Mouse (Mus musculus) frontal cortex, adult (tissue): ENCODE measurements around the gene Rassf3.

Experiments used
- ATAC-seq: cut with Nextera tagmentation; 2 replicates; pipeline ENCODE4 v1.9.2; 2017; ENCODE audit warnings: mild to moderate bottlenecking, moderate library complexity, mixed read lengths; ENCODE audit not compliant: low TSS enrichment

Rassf3 gene

DNA sequence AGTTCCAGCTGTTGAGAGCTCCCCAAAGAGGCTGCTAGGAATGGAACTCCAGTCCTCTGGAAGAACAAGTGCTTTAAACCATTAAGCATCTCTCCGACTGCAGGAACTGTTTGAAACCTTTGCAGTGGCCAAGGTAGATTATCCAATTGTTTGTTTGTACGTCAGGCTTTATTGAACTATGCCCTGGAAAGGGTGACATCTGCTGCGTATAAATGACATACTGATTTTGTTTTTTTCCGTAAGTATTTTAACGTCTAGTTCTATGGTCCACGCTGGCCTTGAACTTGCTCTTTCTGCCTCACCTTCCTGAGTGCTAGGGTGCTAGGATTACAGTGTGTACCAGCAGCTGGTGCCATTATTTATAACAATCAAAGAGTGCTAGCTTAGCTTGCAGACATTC, 13.8 kb upstream of the Rassf3 start:
- no peak for ATAC-seq

- ATAC-seq = peak; percentile 96
Measured at GRCm38 (mm10) chr10:121488623-121489299, 12.6 kb upstream of the Rassf3 start.

GRCm38 (mm10) chr10:121487716-121488115, 11.6 kb upstream of the Rassf3 start:
- ATAC-seq = 0 out of 2 replicates have a peak, but pooled peaks have one; percentile 32

- no peak for ATAC-seq
Measured at GRCm38 (mm10) chr10:121486350-121486749, 10.2 kb upstream of the Rassf3 start.

GRCm38 (mm10) chr10:121483364-121483763, 7.2 kb upstream of the Rassf3 start:
- no peak for ATAC-seq

- no peak for ATAC-seq
Measured at GRCm38 (mm10) chr10:121481141-121481540, 5.0 kb upstream of the Rassf3 start.

GRCm38 (mm10) chr10:121479987-121480386, 3.8 kb upstream of the Rassf3 start:
- ATAC-seq = no peak

DNA sequence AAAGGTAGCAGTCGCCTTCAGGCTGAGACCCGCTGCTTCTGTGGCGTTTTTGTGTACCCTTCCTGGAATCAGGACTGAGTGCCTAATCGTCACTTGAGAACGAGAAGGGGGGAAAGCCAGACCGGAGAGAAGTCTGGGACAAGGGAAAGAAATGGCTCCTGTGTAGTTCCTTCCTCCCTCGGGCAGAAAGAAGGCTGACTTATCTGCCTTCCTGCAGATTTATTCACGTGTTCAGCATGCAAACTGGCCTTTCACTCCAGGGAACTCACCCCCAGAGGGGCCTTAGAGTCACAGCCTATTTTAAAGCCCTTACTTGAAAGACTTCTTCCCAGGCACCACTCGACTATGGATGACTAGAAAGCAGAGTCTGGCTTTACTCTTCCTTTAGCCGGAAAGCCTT, 1.3 kb upstream of the Rassf3 start:
- ATAC-seq = no peak

- no peak for ATAC-seq
Measured at GRCm38 (mm10) chr10:121476968-121477337, 806 bp upstream of the Rassf3 start.

GRCm38 (mm10) chr10:121475672-121476146, 438 bp downstream of the Rassf3 start:
- no peak for ATAC-seq

GRCm38 (mm10) chr10:121475101-121475671, 961 bp downstream of the Rassf3 start:
- ATAC-seq = no peak

- no peak for ATAC-seq
Measured at GRCm38 (mm10) chr10:121474288-121474687, 1.9 kb downstream of the Rassf3 start.

DNA sequence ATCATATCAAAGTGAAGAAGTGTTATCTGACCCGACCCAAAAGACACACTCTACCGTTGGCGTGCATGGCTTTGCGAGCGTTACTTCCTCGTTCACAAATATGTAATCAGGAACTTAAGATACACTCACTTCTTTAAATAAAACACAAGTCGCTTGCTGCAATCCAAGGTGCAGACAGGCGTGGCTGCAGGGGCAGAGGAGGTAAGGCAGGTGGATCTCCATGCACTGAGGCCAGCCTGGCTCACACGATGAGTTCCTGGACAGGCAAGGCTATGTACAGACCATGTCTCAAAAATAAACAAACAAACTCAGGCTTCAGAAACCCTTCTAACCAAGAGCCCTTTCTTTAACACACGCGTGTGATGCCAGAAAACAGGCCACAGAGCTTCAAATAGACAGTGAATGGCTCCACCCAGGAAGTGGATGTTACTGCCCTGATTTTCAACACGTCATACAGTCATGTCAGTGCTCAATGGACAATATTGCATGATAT, 2.4 kb downstream of the Rassf3 start:
- ATAC-seq = no peak

GRCm38 (mm10) chr10:121472593-121473217, 3.4 kb downstream of the Rassf3 start:
- ATAC-seq = peak; percentile 59

DNA sequence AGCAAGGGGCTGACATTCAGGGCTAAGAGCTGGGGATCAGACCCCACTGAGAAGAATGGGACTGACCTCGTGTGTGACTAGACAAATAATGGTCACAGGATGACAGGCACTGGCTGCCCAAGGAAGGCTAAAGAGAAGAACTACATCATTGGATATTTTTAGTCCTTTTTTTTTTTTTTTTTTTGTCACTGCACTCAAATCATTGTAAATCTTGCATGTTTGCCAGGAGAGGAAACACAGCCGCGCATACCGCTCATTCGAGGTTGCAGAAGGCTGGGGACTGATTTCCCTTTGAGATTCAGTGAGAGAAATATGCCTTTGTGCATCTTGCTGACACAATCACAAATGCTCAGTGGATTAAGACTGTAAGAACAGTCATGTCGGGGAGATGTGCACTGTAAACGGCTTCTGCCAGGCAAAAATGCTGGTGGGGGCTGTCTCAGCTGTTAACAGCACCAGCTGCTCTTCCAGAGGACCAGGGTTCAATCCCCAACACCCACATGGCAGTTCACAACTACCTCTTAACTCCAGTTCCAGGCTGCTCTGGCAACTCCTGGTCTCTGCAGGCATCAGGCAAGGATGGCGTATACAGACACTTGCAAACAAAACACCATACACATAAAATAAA, 4.5 kb downstream of the Rassf3 start:
- peak; percentile 11; the same call in 1 of the 2 replicates for ATAC-seq

DNA sequence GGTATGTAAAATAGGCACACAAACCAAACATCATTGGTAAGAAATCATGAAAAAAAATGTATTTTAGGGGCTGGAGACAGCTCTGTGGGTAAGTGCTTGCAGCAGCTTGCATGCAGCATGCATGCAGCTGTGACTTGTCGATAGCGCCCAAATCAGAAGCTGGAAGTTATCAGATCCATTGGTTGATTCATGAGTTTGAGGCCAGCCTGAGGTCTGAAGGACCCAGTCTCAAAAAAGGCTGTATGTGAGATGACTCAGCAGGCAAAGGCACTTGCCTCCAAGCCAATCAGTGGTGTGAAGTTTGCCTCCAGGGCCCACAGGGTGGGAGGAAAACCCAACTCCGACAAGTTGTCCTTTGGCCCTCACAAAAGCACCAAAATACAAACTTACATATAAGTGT, 6.5 kb downstream of the Rassf3 start:
- ATAC-seq = no peak

- no peak for ATAC-seq
Measured at GRCm38 (mm10) chr10:121468985-121469384, 7.2 kb downstream of the Rassf3 start.

GRCm38 (mm10) chr10:121468261-121468660, 7.9 kb downstream of the Rassf3 start:
- no peak for ATAC-seq

- ATAC-seq = no peak
Measured at GRCm38 (mm10) chr10:121467792-121468191, 8.4 kb downstream of the Rassf3 start.

GRCm38 (mm10) chr10:121467016-121467415, 9.1 kb downstream of the Rassf3 start:
- no peak for ATAC-seq

GRCm38 (mm10) chr10:121465033-121465432, 11.1 kb downstream of the Rassf3 start:
- ATAC-seq = no peak

GRCm38 (mm10) chr10:121462162-121462881, 13.8 kb downstream of the Rassf3 start:
- ATAC-seq = no peak
